Mouse (Mus musculus) intestine, embryonic 16.5 days (tissue): ENCODE data around the gene Ldb2. TPM values are rescaled to one million over a fixed set of nuclear protein-coding genes. Genes with fewer than 3 reads are reported as not detected.

Experiments used
- ATAC-seq: fragments of 200-750 bp; cut with Nextera tagmentation; 2 replicates; pipeline ENCODE4 v1.8.0; 2017; ENCODE audit warnings: moderate TSS enrichment, moderate library complexity
- H3K27ac ChIP-seq: fragments of 300-500 bp; sonication (generic); 2 replicates; pipeline ENCODE4 v1.5.1; 2014; ENCODE audit warnings: mild to moderate bottlenecking, low read length
- H3K27me3 ChIP-seq: fragments of 300-500 bp; sonication (generic); replicated peaks from 2 replicates; pipeline ENCODE4 v1.6.1; 2014; ENCODE audit warnings: low read length, control low read depth, mixed read lengths; ENCODE audit not compliant: control insufficient read depth, insufficient read depth
- H3K36me3 ChIP-seq: fragments of 300-500 bp; sonication (generic); 2 replicates; pipeline ENCODE4 v1.6.1; 2014; ENCODE audit warnings: low read length, control low read depth; ENCODE audit not compliant: control insufficient read depth, insufficient read depth
- H3K4me1 ChIP-seq: fragments of 300-500 bp; sonication (generic); 2 replicates; pipeline ENCODE4 v1.6.1; 2014; ENCODE audit warnings: low read length, control low read depth, mixed read lengths; ENCODE audit not compliant: control insufficient read depth, insufficient read depth
- H3K4me2 ChIP-seq: fragments of 300-500 bp; sonication (generic); 2 replicates; pipeline ENCODE4 v1.6.1; 2014; ENCODE audit warnings: low read depth, low read length, control low read depth
- H3K4me3 ChIP-seq: fragments of 300-500 bp; sonication (generic); 2 replicates; pipeline ENCODE4 v1.5.1; 2014; ENCODE audit warnings: mild to moderate bottlenecking, low read length
- H3K9ac ChIP-seq: fragments of 300-500 bp; sonication (generic); 2 replicates; pipeline ENCODE4 v1.6.1; 2014; ENCODE audit warnings: low read depth, low read length
- H3K9me3 ChIP-seq: fragments of 300-500 bp; sonication (generic); 2 replicates; pipeline ENCODE4 v1.6.1; 2016; ENCODE audit warnings: low read length, control low read depth; ENCODE audit not compliant: control insufficient read depth
- WGBS: fragments of 180-500 bp; shearing (Covaris S2); extraction: QIAGEN DNeasy Blood & Tissue Kit; methylation state at CpG from one replicate; pipeline ENCODE4 v1.1.7; 2014; 5-methylcytosine and 5-hydroxymethylcytosine counted together
- polyA plus RNA-seq: library from polyadenylated mRNA; unstranded; fragments of >200 nt; fragmentation: Nextera tagmentation; extraction: Ambion mirVana; gene quantifications from 2 replicates; pipeline ENCODE4 v1.2.1, GENCODE M21; 2015

Gene Ldb2
- polyA plus RNA-seq, 1 experiment from 2014 or later, result 35.9 TPM

DNA sequence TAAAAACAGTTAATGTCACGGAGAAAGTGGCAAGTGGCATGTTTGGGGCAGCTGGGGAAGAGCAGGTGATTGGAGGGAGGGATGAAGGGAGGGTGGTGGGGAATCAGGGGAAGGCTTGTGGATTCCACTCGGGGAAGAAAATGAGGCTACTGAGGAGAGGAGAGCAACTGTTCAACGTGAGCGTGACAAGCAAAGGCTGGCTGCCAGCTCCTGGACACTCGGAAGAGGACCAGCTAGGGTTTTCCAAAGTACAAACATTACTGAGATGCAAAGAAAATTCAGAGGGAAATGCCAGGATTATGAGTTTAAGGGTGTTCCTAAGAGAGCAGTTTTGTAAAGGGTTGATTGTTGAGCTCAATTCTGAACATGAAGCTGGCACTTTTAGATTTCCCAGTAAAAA, 294.7 kb downstream of the Ldb2 start:
- Histone ChIP-seq H3K4me2 (no peak overlapping the region), H3K27ac (no peak overlapping the region), H3K9me3 (no peaks in the 10 kb centered on the region), H3K4me3 (no peak overlapping the region), H3K4me1 (no peaks in the 10 kb centered on the region), H3K27me3 (no peaks in the 10 kb centered on the region), H3K36me3 (no peaks in the 10 kb centered on the region), H3K9ac (no peak overlapping the region)
- no peak for ATAC-seq
- 68% methylated on average over 5 of the region's 5 CpGs for WGBS

DNA sequence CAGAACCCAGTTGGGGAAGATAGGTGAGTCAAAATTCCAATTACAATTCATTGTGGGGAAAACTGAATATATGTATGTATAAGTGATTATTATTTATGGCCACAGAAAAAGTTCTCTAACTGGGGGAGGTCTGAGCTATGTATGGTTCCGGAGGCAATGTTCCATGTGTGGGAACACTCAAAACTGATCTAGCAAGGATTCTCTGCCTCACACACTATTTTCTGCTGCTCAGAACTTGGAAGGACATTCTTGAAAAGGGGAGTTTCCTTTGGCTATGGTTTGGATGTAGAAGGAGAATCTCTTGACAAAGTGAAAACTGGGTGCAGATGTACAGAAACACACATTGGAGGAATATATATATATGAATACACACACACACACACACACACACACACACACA, 301.3 kb downstream of the Ldb2 start:
- ATAC-seq, result no peak
- WGBS, result 89% methylated on average over 1 of the region's 1 CpGs
- H3K27ac ChIP-seq, result no peak overlapping the region

DNA sequence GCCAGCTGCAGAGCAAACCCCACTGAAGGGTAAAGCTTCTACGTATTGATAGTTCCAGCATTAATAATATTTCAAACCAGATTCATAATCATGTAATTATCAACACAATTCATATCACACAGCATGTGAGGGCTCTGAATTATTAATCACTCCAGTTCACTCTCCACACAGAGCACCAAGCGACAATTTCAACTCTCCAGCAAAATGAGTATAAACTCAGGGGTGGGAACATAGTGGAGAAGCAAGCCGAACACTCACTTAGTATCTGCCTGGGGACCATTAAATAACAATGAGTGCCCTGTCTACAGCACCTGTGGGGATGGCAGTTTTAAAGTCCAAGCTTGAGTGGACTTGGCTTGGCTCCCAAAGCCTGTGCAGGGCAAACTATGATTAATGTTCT, 302.6 kb downstream of the Ldb2 start:
- no peak overlapping the region for H3K4me2 ChIP-seq
- no peaks in the 10 kb centered on the region for H3K36me3 ChIP-seq
- no peaks in the 10 kb centered on the region for H3K4me1 ChIP-seq
- no peak for ATAC-seq
- no peak overlapping the region for H3K9ac ChIP-seq
- H3K27ac ChIP-seq, result no peak overlapping the region
- H3K9me3 ChIP-seq, result no peaks in the 10 kb centered on the region
- 88% methylated on average over 3 of the region's 3 CpGs for WGBS
- H3K27me3 ChIP-seq, result no peaks in the 10 kb centered on the region
- no peak overlapping the region for H3K4me3 ChIP-seq

More for the DNA sequence above, 301.3 kb downstream of the Ldb2 start:
- Histone ChIP-seq H3K9me3 (no peaks in the 10 kb centered on the region), H3K4me3 (no peak overlapping the region), H3K36me3 (no peaks in the 10 kb centered on the region), H3K9ac (no peak overlapping the region), H3K4me1 (no peaks in the 10 kb centered on the region), H3K27me3 (no peaks in the 10 kb centered on the region), H3K4me2 (no peak overlapping the region)

DNA sequence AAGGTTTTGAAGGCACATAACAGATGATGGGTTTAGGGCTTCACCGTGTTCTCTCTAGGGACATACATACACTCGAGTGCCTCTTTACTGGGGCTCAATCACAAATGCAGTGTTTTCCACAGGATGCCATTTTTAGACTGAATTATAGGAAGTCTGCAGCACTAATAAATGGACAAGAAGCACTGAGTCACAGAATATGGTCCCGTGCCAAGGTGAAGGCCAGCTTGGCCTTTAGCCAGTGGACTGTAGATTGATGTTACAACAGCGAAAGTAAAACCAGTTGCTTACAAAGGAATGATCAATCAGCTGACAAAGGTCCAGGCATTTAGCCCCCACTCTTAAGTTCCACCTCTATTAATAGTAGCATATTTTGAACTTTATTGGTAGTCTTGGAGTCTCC, 304.4 kb downstream of the Ldb2 start:
- H3K4me1 ChIP-seq, result no peaks in the 10 kb centered on the region
- H3K27ac ChIP-seq, result no peak overlapping the region
- no peak for ATAC-seq
- H3K9ac ChIP-seq, result no peak overlapping the region
- H3K36me3 ChIP-seq, result no peaks in the 10 kb centered on the region
- no peaks in the 10 kb centered on the region for H3K9me3 ChIP-seq
- 59% methylated on average over 4 of the region's 4 CpGs for WGBS
- no peaks in the 10 kb centered on the region for H3K27me3 ChIP-seq
- H3K4me3 ChIP-seq, result no peak overlapping the region
- H3K4me2 ChIP-seq, result no peak overlapping the region

DNA sequence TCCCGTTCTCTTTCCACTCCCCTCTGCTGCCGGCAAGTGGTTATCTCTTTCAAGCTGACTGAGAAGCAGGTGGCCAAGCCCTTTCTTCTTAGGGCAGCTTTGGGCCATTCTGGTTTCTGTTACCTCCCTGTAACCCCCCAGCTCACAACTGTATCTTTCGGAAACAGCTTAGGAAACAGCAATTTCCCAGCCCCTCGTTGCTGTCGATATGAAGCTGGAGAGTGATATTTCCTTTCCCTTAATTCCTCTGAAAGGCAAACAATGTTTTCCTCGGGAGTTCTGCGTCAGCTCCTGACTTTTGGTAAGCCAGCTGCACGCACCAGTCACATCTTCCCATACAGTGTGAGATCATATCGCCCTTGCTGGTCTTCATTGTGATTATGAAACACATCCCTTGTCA, 305.3 kb downstream of the Ldb2 start:
- H3K9ac ChIP-seq, result no peak overlapping the region
- no peak overlapping the region for H3K4me2 ChIP-seq
- H3K36me3 ChIP-seq, result no peaks in the 10 kb centered on the region
- H3K4me1 ChIP-seq, result no peaks in the 10 kb centered on the region
- H3K9me3 ChIP-seq, result no peaks in the 10 kb centered on the region
- WGBS, result 52% methylated on average over 9 of the region's 9 CpGs
- H3K27ac ChIP-seq, result no peak overlapping the region
- no peak for ATAC-seq
- no peak overlapping the region for H3K4me3 ChIP-seq
- H3K27me3 ChIP-seq, result no peaks in the 10 kb centered on the region

DNA sequence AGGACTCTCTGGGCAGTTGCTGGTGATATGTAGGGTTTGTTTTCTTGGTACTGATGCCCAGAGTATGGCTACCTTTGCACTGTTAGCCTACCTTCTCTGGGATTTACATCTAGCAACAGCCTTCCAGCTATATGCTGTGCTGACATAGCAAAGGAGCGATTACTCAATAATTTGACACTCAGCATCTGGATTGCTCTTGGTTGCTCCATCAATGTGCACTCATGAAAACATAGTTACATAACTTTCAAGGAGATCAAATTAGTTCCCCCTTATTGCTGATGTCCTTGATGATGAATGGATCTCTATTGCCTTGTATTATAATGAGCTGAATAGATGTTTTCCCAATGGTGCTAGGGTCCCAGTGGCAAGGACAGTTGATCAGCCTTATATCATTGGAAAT, 308.0 kb downstream of the Ldb2 start:
- Histone ChIP-seq H3K9ac (no peak overlapping the region), H3K4me3 (no peak overlapping the region), H3K27ac (no peak overlapping the region), H3K27me3 (no peaks in the 10 kb centered on the region), H3K4me1 (no peaks in the 10 kb centered on the region), H3K36me3 (no peaks in the 10 kb centered on the region), H3K9me3 (no peaks in the 10 kb centered on the region), H3K4me2 (no peak overlapping the region)
- no peak for ATAC-seq
- WGBS, result 97% methylated on average over 1 of the region's 1 CpGs

DNA sequence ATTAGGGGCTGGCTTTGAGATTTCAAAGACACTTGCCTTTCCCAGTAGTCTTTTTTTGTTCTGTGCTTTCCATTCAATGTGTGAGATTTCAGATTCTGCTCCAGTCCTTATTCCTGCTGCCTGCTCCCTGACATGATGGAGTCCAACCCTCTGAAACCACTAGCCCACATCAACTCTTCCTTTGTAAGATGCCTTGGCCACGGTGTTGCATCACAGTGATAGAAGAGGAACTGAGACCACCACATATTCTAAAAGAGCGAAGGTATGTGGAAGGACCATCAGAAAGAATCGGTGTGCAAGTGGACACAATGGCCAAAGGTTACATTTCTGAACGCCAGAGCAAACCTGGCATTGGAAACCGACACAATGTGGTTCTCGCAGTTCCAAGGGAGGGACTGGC, 309.0 kb downstream of the Ldb2 start:
- 93% methylated on average over 6 of the region's 6 CpGs for WGBS

DNA sequence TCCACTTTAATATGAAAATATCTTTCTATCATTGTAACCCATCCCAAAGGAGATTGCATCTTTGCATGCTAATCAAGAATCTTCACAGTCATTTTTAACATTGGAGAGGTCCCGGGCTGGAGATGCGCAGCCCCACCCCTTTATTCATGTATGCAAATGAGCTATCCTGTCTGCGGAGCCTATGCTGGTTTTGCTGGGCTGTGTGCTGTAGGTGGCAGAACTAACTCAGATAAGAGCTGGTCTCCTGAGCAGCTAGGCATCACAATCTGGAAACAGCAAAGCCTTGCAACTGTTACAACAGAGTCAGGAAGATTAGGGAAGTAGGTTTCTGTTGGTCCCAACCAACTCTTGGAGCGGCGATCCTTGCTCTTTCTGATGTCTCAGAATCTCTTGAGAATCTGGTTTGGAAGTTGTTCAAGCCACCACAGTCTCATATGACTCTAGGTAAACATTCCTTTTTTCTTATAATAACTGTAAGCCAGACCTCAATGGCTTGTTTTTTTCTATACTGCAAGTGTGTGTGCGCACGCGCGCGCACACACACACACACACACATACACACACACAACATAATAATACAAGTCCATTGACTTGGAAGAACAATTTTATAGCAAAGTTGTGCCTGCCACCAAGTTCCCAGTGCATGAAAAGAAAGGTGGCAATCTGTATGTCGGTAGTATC, 315.9 kb downstream of the Ldb2 start:
- Histone ChIP-seq H3K27ac (no peak overlapping the region), H3K9ac (no peak overlapping the region), H3K4me3 (no peak overlapping the region), H3K4me2 (no peak overlapping the region), H3K27me3 (no peaks in the 10 kb centered on the region), H3K36me3 (no peaks in the 10 kb centered on the region), H3K9me3 (no peaks in the 10 kb centered on the region), H3K4me1 (no peaks in the 10 kb centered on the region)
- no peak for ATAC-seq
- WGBS, result 69% methylated on average over 11 of the region's 11 CpGs

More for the DNA sequence above, 309.0 kb downstream of the Ldb2 start:
- H3K36me3 ChIP-seq, result no peaks in the 10 kb centered on the region
- no peaks in the 10 kb centered on the region for H3K9me3 ChIP-seq
- no peak overlapping the region for H3K4me2 ChIP-seq
- H3K9ac ChIP-seq, result no peak overlapping the region
- H3K4me3 ChIP-seq, result no peak overlapping the region
- no peaks in the 10 kb centered on the region for H3K4me1 ChIP-seq
- no peaks in the 10 kb centered on the region for H3K27me3 ChIP-seq
- no peak overlapping the region for H3K27ac ChIP-seq
- ATAC-seq, result no peak

DNA sequence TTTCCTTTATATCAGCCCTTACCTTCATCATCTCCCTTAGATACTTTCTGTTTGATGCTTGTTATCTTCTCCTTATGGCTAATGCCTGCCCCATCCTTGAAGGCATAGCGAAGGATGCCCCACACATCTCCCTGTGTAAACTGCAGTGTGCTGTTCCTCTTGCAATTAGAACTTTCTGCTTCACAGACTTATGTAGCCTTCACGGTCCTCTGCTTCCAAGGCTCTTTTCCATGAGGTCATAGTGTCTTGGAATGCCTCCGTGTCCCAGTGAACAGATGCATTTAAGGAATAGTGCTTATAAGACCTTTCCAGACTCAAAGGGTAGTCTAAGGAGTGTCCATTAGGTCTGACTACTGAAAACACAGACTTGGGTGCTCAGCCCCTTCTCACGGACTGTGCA, 318.1 kb downstream of the Ldb2 start:
- WGBS, result 83% methylated on average over 4 of the region's 4 CpGs
- Histone ChIP-seq H3K27ac (no peak overlapping the region), H3K4me2 (no peak overlapping the region), H3K4me3 (no peak overlapping the region), H3K36me3 (no peaks in the 10 kb centered on the region), H3K9ac (no peak overlapping the region), H3K4me1 (no peaks in the 10 kb centered on the region), H3K27me3 (no peaks in the 10 kb centered on the region), H3K9me3 (no peaks in the 10 kb centered on the region)
- no peak for ATAC-seq

DNA sequence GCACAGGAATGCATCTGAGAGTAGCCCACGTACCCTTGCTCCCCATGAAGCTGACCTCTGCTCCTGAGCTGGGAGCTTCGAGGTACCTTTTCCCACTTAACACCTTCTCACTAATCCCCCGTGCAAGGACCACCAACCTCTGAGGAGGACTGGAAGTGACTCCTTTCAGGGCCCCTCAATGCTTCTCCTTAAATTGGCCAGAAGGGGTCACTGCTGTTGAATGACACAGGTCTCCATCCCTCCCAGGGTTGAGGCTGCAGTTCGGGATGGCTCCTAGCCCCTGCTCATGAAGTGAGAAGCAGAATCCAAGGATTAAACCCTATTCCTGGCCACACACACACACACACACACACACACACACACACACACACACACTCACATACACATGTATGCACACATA, 323.1 kb downstream of the Ldb2 start:
- H3K36me3 ChIP-seq, result no peaks in the 10 kb centered on the region
- no peaks in the 10 kb centered on the region for H3K4me1 ChIP-seq
- H3K27ac ChIP-seq, result no peak overlapping the region
- ATAC-seq, result no peak
- H3K4me2 ChIP-seq, result no peak overlapping the region
- 30% methylated on average over 4 of the region's 4 CpGs for WGBS
- no peak overlapping the region for H3K4me3 ChIP-seq
- H3K9ac ChIP-seq, result no peak overlapping the region
- H3K9me3 ChIP-seq, result no peaks in the 10 kb centered on the region
- no peaks in the 10 kb centered on the region for H3K27me3 ChIP-seq
